Mouse (Mus musculus) erythroblast, adult 5-6 weeks (primary cell): Measurements from ENCODE around the gene Coil. TPM values are rescaled to one million over a fixed set of nuclear protein-coding genes. Genes with fewer than 3 reads are reported as not detected.

Experiments
- ATAC-seq: replicated peaks from 2 replicates; pipeline ENCODE4 v1.8.0; 2016; ENCODE audit warnings: moderate number of reproducible peaks, mild to moderate bottlenecking, moderate TSS enrichment, inconsistent platforms; ENCODE audit not compliant: poor library complexity, low FRiP score, severe bottlenecking
- total RNA-seq, 2 experiments: library from RNA; stranded (forward) in 1 of 2; stranded (reverse) in 1 of 2; fragments of 150-400 nt in 1 of 2; fragments of 200-764, 138-1000 nt in 1 of 2; gene quantifications; 2 replicates each; pipeline versions ENCODE4 v1.2.3 to v1.2.4; 2015 to 2017; ENCODE audit warnings: low replicate concordance in 2 of 2

The Coil gene
- total RNA-seq, 2 experiments from 2014 or later, result 1.3 to 6.3 TPM

DNA sequence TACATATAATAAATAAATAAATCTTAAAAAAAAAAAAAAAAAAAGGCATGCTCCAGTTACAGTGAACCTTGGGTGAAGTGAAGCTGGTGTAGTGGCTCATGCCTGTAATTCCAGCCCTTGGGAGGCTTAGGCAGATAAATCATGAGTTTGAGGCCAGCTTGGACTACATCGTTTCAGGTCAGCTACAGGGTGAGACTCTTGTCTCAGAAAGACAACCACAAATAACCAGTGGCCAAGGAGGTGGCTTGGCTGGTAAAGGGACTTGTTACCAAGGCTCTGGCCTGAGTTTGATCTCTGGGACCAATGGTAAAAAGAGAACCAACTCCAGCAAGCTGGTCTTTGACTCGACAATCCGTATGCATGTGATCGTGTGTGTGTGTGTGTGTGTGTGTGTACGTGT lies 32.0 kb downstream of the Coil start:
- ATAC-seq, result no peak

DNA sequence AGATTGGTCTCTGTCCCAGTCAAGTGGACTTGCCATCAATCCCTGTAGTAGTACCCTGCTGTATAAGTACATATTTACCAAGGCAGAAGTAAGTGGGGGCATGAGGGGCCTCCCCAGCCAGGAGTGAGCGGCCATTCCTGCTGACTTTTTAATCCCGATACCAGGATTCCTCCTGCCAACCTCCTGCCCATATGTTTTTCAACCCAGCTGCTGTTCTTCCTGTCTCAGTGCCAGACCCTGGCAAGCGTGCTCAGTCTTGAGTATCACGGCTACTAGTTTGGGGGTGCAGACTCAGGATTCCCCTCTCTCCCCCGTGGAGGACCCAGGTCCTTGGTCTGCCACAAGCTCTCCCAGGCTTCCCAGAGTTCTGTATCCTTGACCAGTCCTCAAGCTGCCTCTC lies 32.6 kb downstream of the Coil start:
- ATAC-seq, result no peak

DNA sequence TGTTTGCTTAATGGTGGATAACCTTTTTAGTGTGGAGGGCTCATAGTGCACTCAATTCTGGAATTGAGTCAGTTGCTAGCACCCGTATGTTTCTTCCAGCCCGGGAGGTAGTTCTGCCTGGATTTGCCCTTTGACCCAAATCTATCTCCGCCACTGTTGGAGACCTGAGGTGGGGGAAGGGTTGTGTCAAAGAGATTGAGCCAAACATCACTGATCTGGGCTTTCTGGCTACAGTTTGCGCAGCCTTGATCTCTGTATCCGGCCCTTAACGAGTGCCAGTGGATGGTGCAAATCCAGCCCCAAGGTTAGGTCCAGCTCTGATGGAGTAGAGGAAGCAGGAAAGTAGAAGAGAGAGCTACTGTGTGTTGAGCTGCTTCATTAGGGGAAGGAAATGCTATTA lies 33.0 kb downstream of the Coil start:
- ATAC-seq, result no peak

DNA sequence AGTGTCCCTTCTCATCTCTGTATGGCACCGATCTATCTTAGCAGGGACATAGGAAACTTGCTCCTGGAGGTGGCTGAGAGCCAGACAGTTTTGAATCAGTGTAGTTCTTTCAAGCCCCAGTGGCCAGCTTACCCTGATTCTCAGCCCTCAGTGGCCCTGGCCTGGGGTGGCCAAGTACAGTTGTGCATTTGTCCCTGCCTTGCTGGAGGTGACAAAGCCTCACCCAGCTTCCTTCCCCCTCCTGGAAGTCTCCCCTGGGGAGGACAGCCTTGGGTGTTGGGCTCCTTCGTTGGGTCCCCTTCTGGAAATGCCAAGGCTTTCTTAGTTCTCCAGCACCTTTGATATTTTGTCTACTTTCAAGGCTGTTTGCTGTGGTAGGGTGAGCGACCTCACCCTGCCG lies 33.7 kb downstream of the Coil start:
- no peak for ATAC-seq

GRCm38 (mm10) chr11:89005473-89005872 lies 35.4 kb downstream of the Coil start:
- no peak for ATAC-seq

GRCm38 (mm10) chr11:89006404-89006803 lies 36.4 kb downstream of the Coil start:
- no peak for ATAC-seq

DNA sequence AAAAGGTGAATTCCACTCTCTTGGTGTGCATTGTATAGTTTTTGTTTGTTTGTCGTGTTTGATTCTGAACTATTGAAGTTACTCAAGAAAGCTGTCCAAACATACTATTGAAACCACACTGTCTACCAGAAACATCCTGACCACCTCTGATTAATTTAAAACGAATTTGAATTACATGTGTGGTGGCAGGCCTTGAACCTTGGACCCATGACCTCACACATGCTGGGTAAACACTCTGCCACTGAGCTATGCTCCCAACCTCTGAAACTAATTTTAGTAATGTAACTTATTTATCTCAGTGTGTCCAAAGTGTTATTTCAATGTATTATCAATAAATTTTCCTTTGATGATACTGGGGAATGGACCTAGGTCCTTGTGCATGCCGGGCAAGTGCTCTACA lies 37.5 kb downstream of the Coil start:
- no peak for ATAC-seq

- no peak for ATAC-seq
These were observed 39.0 kb downstream of the Coil start for GRCm38 (mm10) chr11:89009066-89009465.

DNA sequence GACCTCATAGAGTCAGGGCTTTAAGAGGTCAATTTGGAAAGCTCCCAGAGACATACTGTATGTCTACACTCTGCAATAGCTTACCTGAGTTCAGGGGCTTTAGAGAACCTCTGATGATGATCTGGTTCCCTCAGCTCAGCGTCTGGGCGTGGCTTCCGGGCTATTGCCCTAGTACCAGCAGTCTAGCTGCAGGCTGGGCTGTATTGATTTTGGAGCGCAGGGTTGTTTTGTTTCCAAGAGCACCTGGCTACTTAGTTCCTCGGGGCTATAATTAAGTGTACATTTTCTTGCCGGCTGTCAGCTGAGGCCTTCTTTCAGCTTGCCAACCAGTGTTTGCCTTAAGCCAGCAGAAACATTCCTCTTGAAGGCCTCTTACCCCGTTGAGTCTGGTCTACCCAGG lies 39.4 kb downstream of the Coil start:
- no peak for ATAC-seq

DNA sequence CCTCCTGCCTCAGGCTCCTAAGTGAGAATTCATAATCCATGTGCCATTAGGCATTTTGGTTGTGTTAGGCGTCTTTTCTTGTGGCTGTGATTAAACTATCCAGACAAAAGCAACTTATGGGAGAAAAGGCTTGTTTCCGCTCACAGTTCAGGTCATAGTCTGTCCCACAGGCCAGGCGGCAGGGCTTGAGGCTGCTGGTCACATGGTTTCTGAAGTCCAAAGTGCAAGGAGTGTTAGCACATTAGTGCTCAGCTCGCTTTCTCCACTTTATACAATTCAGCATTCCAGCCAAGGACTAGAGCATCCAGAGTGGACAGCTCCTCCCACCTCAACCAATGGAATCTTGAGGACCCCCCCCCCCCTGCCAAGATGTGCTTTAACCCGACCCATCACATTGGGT lies 42.2 kb downstream of the Coil start:
- ATAC-seq, result no peak

DNA sequence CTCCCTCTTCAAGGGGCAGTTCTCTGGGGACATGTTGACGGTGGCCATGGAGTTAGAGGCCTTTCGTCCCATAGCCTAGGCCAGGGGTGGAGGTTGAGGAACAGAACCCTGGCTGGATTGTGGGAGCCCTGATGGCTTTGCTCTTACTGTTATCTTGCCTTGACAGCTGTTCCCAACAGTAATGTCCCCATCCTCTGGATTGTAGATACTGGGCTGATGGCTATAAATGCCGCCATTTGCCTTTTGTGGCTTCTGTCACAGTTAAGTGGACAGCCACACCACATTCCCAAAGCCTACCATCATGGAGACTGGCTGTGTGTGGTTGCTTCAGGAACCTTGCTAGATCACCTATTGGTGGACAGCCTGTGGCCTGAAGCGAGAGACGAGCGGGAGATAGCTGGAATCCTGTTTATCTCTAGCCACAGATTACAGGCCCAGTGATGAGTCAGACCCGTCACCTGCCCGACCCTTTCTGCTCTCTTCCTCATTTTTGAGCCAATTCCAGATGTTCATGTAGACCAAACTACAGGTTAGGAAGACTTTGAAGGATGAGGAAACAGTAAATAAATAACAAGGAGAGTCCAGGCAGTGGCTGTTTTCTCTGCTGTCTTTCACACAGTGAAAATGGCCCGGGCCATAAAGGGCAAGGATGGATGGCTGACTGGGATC lies 47.6 kb downstream of the Coil start:
- peak; percentile 91 for ATAC-seq

DNA sequence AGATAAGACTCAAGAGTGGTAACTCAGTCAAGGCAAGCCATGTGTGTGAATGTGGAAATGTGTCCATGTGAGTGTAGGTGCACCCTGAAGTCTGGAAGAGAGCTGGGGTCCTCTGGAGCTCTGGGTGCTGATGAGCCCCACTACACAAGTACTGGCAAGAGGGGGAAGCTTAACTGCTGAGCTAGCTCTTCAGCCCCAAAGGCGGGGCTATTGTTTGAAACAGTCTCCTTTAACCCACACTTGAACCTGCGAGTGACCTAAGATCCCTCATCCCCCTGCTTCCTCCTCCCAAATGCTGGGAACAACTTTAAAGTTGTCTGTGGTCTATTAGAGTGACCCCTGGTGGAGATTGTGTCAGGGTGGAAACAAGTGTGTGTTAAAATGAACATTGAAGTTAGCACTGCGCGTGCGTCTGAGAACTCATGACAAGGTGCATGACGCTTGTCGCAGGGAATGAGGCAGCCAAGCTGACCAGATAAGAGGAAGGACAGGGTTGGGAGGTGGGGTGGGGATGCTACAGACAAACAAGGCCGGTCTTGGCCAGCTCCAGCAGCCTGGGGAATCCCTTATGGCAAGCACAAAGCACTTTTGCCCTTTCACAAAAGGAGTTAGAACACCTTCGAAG lies 50.7 kb downstream of the Coil start:
- no peak for ATAC-seq

- ATAC-seq, result no peak
These were observed 51.6 kb downstream of the Coil start for GRCm38 (mm10) chr11:89021687-89022086.

GRCm38 (mm10) chr11:89022120-89022731 lies 52.2 kb downstream of the Coil start:
- no peak for ATAC-seq

- no peak for ATAC-seq
These were observed 53.4 kb downstream of the Coil start for GRCm38 (mm10) chr11:89023477-89023876.

- ATAC-seq, result no peak
These were observed 54.3 kb downstream of the Coil start for GRCm38 (mm10) chr11:89024181-89024881.

DNA sequence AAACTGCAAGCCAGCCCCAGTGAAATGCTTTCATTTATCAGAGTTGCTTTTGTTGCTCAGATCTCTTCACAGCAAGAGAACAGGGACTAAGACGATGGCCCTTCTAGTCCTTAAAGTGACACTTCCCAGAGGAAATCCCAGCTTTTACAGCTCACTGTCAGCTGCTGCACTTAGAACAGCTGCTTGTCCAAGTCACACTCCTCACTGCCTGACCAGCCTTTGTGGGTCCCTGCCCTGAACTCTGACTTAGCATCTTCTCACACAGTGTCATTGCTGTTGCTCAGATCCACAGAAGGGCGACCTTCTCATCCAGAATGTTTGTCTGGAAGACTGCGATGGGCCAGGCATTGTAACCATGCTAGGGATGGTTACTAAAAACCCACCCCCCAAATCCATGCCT lies 55.6 kb downstream of the Coil start:
- no peak for ATAC-seq

- ATAC-seq, result no peak
These were observed 56.1 kb downstream of the Coil start for GRCm38 (mm10) chr11:89026117-89026516.

DNA sequence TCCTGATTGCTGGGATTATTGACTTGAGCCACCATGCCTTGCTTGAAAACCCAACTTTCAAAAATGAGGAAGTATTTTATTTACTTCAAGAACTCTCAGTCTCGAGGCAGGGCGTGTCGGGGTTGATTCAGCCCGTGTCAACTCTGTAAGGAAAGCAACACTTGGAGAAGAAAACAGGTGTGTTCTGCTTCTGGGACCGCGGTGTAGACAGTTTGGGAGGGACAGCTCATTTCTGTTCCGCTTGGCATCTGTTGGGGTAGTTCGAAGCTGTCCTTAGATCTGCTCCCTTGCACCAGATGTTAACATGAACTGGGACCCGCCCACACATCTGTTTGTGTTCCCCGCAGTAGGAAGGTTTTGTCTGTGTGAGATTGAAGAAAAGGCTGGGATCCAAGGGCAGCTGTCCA lies 57.9 kb downstream of the Coil start:
- ATAC-seq, result no peak

GRCm38 (mm10) chr11:89028871-89029405 lies 58.9 kb downstream of the Coil start:
- no peak for ATAC-seq

GRCm38 (mm10) chr11:89030552-89030951 lies 60.5 kb downstream of the Coil start:
- no peak for ATAC-seq
